Mouse (Mus musculus): ENCODE results near the gene Socs7. TPM values are rescaled to one million over a fixed set of nuclear protein-coding genes. Genes with fewer than 3 reads are reported as not detected.
A peak's percentile ranks its signal among the peaks of the same experiment; 100 is the strongest.

The Socs7 gene
- total RNA-seq, 2 experiments from 2014 or later: 70.6 to 71.8 TPM

DNA sequence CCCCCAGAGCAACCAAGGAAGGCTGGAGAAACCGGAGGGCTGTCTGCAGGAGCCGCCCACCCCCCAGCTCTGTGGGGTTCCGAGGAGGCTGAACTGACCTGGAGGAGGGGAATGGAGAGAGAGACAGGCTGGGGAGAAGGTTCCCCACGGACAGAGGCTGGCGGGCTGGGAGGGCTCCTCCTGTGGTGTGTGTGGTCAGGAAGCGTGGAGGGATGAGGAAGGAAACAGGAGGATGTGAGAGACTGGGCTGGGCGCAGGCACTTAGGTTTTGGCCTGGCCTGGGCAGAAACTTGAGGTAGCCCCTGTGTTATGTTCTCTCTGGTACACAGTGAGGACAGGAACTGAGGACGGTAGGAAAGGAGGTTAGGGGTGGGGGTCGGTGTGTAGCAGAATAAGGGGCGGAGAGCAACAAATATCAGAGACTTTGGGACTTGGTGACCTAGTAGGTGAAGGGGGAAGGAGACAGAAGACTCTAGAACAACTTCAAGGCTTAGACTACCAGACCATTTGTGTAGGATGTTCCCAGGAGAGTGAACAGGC is 50.5 kb downstream of the Socs7 start:
- no peak for DNase-seq
- intact Hi-C loops (cut with DNase I): no loop called here

DNA sequence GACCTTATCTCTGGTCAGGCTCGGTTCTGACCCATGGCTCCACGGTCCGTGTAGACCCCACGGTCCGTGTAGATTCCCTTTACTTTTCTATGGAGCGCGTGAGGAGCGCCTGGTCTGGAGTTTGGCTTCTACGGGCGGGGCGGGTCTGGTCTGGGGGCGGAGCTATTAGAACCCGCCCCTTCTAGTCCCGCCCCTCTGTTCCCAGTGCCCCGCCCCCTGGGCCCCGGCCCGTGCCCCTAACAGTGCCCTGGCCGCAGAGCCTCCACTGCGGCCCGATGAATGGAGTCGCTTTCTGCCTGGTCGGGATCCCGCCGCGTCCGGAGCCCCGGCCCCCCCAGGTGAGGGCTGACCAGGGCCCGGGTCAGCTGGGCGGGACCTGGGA is 53.0 kb downstream of the Socs7 start, which contains the start of gene Arhgap23:
Arhgap23 (plus strand) TSS at position 204 of the 382 bp plus-strand sequence.
- peak; percentile 65 for DNase-seq

DNA sequence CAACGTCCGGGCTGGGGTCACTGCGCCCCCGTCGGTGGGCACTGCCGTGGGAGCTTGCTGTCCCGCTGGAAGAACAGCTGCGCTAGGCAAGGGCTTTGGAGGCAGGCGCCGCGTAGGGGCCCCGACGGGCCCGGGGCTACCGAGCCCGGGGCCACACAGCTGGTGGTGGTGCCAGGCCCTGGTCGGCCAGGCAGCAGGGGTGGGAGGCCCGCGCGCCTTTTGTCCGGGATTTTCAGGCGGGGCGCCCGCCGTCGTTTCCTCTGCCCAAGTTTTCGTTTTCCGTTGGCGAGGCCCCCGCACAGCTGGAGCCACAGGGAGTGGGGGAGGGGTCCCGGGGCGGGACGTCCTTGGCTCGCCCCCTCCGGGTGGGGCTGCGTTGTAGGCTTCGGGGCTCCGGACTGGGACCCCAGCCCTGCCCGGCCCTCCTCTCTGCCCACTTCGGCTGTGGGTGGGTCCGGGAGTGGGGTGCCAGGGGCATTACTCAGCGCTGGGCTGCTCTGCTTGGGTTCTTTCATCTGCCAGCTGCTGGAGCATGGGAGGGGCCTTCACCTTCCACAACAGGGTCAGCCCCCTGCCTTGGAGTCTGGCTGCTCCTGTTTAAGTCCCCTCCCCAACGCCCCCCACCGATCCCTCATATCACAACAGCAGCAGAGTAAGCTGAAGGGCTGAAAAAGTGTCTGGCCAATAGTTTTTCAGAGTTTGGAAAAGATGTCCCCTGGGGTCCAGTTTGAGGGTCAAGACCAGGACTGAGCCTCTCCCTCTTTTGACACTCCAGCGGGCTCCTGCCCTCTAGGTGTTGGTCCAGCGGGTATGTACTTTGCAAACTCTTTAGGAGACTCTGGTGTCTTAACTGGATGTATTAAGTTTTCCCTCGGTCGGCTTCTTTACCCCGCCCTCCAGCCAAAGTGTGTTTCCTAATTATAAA is 53.6 kb downstream of the Socs7 start:
- intact Hi-C loops (cut with DNase I): no loop called here
- DNase-seq: peak; percentile 29

More for the DNA sequence above, 53.0 kb downstream of the Socs7 start, which contains the start of gene Arhgap23:
- intact Hi-C loops (cut with DNase I): no loop called here

DNA sequence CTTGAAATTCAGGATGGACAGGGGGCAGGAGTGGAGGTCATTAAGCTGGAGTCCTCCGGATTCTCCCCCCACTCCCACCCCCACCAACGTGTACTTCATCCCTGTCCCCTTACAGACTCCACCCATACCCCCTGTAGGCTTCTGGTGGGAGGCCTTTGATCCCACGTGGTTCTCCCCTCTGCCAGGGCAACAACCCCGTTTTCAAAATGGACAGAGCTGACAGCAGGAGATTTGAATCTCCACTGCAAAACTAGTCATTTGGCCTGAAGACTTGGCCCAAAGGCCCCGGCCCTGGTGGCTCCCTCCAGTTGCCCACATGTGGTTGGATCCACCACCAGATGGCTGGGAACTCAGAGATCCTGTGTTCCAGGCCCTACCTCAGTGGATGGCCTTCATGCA is 54.3 kb downstream of the Socs7 start:
- intact Hi-C loops (cut with DNase I): no loop called here
- DNase-seq: no peak

DNA sequence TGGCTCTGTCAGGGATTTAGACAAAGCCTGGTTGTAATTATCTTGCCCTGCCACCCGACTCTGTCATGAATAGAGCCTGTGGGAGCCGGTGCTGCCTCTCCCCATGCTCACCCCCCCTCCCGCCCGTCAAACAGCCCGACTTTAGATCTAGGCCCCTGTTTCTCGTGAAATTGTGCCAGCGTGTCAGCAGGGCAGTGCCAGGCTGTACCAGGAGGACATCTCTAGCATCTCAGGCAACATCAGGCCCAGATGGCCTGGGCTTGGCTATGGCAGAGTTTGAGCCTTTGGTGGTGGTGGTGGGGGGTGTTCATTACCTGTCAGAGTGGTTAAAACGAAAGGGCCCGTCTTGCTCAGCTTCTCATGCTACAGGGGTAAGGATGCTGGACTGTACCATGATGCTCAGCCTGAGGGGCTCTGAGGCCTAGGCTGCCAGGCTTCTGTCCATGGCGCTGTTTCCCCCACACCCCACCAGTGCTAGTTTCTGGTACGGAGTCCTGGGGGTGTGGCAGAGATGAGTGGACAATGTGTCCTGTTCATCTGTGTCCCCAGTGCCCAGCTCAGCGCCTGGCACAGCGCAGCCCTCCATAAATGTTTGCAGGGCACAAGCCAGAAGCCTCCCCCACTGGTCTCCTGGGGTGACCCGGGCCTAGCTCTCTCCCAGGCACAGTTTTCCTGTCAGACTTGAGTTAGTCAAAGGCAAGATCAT is 56.6 kb downstream of the Socs7 start:
- intact Hi-C loops (cut with DNase I): no loop called here
- no peak for DNase-seq

DNA sequence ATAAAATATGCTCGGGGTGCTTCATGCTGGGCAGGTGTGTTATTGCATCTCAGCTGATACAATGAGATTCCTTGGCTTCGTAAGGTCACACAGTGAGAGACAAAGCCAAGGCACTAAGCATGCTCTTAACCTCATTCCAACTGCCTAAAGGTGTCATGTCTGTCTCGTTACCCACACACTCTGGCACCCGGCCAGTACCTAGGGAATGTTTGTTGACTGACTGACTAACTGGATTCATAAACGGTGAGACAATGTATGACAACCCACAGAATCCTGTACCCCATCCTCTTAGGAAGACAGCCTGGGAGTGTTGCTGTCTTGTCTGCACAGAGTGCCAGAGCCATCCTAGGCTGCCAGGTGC is 57.2 kb downstream of the Socs7 start:
- DNase-seq: no peak
- intact Hi-C loops (cut with DNase I): no loop called here

DNA sequence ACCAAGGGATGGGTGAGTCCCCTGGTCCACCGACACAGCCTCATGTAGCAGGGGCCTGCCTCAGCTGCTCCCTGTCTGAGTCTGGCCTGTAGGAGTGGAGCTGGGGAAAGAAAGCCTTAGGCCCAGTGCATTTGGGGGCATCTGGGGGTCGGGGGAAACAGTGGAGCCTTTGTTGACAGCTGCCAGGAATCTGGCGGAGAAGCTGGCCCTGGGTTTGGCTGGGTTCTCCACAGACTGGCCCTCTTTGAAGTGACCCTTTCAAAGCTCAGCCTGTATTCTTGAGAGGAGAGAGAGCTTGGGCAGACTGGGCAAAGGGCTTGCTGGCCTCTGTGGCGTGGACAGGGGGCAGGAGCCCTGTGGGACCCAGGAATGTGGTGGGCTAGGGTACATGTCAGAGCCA is 60.2 kb downstream of the Socs7 start:
- DNase-seq: peak; percentile 33
- intact Hi-C loops (cut with DNase I): no loop called here

DNA sequence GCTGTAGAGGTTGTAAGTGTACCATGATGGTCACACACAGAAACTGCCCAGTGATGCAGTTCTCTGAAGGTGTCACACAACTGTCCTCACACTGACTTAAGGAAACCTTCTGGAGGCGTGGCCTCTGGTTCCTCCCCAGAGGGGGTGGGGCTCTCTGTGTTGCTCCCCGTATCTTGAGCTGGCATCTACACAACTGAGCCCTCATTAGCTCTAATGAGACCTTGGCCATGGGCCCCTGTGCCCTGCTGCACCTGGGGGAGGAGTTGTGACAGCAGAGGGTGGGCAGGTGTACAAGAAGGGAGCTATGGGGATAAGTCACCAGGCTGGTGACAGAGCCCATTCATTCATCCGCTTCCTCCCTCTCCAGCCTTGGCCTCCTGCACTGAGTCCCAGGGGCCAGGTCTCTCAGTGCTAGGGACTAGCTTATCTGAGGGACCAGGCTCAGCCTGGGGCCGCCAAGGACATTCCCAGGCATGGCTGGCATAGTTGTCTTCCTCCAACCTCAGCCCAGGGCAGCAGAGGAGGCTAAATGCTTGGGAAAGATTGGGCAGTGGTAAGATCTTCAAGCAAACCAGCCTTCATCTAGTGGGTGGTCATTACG is 61.8 kb downstream of the Socs7 start:
- intact Hi-C loops (cut with DNase I): no loop called here
- DNase-seq: no peak

DNA sequence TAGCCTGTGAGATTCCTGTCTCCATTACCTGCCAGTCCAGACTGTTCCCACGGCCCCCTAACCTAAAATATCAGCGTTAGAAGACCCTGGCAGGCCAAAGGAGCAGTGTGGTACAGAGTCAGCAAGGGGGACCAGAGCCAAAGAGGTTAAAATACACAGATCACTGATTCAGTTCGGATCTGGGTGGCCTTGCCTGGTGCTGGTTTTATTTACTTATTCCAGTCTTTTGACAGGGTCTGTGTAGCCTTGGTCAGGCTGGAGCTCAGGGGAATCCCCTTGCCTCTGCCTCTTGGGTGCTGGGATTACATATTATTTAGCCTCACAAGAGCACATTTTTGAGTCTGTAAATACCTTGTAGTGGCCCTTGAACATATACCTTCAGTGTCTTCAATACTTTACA is 62.5 kb downstream of the Socs7 start:
- DNase-seq: no peak
- intact Hi-C loops (cut with DNase I): no loop called here

DNA sequence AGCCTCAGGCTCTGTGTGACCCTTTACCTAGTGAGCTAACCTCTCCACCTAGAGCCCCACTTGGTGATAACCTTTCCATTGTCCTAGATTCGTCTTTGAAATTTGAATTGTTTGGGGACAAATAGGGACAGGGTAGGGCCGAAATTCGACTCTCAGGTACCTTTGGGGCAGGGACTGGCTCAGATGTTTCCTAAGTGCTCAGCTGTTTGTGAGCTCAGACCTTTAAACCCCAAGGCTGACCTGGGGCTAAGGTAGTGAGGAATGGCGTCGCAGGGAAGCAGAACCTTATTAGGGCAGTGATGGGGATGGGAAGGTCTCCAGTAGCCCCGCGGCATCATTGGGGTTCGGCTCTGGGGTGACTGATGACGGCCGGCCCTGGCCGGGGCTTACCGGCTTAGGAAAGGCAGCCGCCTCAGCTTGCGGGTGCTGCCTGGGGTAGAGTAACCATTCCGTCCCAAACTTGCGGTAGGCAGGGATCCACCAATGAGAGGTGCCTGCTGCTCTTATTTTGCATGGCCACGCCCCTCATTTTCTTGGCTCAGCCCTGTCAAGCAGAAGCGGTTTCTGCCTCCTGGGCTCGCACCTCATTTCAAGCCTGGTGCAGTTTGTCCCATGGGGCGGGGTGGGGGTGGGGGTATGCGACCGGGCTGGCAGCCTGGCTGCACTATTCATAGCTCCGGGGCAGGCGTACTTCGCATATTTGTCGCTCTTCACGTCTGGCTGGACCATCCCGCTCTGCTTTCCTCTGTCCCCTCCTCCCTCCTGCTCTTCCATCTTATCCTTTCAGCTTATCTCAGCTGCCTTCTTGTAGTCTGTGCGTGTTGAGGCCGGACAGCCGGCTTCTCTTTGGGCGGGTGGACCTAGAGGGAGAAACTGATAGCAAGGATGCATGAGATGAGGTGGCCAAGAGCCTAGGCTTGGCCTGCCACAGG is 65.7 kb downstream of the Socs7 start:
- peak; percentile 58 for DNase-seq
- intact Hi-C loops (cut with DNase I): no loop called here

DNA sequence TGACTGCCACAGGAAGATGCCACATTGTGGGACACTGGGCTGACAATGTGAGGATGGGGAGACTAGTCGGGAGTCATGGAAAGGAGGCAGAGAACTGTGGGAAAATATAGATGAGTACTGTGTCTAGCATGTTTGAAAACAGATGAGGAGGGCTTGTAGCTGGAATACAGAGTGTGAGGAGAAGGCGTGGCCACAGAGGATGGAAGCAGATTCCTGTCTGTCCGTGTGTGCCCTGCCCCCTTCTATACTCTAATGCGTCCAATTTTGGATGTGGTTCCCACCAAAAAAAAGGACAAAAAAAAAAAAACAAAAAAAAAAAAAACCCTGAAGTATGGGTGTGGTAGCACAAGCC is 66.4 kb downstream of the Socs7 start:
- DNase-seq: no peak
- intact Hi-C loops (cut with DNase I): no loop called here

DNA sequence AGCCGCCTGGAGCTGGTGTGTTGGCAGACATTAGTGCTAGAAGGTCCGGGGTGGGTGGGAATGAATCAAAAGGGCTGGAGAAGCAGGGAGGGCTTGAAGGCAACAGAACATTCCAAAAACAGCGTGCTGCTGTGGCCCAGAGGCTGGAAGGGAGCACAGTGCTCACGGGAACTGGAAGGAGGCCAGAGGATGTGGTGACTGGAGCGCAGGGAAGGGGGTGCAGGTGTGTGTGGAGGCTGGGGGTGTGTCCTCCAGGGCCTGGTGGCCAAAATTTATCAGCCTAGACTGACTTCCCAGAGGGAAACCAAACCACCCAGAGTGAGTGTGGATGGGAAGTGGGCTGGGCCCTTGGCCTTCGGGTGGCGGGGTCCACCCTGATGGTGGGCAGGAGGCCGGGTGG is 67.3 kb downstream of the Socs7 start:
- DNase-seq: no peak
- intact Hi-C loops (cut with DNase I): no loop called here

DNA sequence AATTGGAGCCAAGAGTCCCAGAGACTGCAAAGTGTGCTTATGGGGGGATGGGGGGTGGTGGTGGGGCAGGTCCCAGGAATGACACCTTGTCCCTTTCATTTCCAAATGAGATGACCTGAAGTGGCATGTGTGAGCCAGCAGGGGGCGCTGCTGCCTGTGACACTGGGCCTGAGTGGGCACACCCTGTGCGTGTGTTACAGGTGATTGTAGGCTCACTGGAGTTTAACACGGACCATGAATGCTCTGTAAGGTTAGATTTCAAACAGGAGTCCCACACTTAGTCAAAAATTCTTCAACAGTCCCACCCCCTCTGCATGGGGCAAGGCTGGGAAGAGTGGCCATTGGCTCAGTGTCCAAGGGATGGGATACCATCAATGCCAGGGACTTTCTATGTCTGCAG is 69.7 kb downstream of the Socs7 start:
- DNase-seq: peak; percentile 61
- intact Hi-C loops (cut with DNase I): no loop called here

DNA sequence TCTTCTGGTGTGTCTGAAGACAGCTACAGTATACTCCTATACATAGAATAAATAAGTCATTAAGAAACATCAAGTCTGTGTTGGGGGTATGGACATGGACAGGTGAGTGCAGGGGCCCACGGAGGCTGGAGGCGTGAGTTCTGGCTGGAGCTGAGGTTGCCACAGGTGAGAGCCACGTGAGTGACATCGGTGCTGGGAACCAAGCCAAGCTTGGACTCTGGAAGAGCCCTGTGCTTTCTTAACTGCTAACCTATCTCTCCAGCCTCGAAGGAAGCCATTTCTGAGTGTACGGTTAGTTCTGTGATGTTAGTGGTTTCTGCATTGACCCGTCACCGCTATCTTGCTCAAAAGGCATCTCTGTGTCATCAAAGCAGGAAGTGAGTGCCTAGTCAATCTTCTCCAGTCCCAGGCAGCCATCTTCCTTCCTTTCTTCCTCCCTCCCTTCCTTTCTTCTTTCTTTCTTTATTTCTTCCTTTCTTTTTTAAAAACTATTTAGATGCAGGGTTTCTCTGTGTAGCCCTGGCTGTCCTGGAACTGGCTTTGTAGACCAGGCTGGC is 70.7 kb downstream of the Socs7 start:
- DNase-seq: no peak

DNA sequence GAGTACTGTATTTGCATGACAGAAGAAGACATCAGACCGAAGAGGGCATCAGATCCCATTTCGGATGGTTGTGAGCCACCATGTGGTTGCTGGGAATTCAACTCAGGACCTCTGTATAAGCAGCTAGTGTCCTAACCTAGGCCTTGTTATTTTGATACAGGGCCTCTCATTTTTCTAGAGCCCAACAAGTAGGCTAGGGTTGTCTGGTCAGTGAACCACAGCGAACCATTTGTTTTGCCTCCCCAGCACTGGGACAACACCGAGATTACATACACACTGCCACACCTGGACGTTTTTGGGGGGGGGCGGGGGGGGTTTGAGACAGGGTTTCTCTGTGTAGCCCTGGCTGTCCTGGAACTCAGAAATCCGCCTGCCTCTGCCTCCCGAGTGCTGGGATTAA is 71.8 kb downstream of the Socs7 start:
- DNase-seq: no peak
- intact Hi-C loops (cut with DNase I): no loop called here

More for the DNA sequence above, 70.7 kb downstream of the Socs7 start:
- intact Hi-C loops (cut with DNase I): no loop called here

DNA sequence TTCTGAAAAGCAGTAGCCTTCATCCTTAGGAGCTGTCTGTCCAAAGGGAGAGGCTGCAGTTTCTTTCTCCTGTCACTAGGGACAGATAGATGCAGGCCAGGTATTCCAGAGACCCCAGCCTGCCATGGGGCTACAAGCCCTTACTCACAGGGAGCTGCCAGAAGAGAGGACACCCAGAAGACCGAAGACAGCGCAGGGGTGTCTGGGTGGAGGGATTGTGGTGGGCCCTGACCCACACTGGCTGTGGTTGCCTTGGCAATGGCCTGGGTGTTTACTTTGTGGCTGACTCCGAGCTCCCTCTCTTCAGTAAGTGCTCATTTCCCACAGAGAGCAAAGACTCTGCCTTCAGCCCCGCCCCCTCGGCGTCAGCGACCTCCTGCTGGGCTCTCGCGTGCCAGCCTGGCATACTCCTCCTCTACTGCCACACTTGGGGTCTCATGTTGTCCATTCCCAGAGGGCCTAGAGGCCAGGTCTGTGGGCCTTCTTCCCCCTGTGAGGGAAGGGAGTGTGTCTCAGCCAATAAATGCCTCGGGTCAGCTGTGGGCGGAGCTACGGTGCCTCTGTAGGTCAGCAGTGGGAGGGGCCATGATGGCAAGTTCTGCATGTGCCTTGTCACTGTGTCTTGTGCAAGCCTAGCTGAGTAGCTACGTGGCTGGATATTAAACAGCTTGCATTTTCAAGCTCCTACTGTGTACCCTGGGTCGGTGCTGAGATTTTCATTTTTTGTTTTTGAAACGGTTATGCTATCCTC is 72.5 kb downstream of the Socs7 start:
- intact Hi-C loops (cut with DNase I): no loop called here
- DNase-seq: peak; percentile 44

DNA sequence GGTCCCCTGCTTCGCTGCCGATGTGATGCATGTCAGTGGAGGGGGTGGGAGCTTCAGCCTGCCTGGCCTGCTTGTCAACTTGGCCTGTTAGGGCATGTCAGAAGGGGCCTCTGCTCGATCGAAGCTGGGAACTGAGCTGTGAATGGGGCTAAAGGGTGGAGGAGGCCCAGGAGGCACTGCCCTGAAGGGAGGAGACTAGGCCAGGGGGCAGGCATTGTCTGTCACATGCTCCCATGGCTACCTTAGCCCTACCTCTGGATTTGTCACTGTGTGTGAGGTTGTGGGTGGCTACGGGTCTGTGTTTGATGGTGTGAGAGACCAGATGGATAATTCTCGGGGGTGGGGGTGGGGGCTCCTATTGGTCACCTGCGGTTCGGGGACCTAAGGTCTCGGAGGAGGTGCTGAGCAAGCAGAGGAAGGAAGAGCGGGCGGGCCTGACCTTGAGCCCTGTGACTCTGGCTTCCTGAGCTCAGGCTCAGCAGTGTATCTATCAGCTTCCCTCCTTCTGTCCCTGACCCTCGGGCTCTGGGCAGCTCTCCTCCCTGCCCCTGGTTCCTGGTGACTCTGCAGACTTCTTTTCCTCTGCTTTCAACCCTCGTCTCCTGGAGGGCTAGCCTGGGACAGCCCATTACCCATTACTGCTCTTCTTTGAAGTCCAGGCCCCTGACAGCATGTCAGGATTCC is 73.6 kb downstream of the Socs7 start:
- DNase-seq: no peak
- intact Hi-C loops (cut with DNase I): no loop called here

DNA sequence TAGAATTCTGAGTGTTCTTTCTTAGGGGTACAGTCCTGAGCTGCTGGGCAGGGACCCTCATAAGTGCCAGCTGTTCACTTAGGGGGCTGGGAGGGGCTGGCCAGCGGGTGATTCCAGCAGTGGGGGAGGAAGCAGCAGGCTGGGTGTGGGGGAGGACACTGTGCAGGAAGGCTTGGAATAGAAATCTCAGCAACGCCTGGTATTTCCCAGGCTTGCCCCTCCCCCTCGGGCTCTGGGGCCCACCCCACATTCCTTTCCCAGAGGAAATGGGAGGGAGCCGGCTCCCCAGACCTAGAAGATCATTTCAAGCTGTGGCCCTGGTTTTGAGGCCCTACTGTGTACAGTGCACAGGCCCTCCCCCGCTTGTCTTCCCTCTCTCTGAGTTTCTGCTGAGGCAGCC is 75.4 kb downstream of the Socs7 start:
- intact Hi-C loops (cut with DNase I): no loop called here
- DNase-seq: no peak

DNA sequence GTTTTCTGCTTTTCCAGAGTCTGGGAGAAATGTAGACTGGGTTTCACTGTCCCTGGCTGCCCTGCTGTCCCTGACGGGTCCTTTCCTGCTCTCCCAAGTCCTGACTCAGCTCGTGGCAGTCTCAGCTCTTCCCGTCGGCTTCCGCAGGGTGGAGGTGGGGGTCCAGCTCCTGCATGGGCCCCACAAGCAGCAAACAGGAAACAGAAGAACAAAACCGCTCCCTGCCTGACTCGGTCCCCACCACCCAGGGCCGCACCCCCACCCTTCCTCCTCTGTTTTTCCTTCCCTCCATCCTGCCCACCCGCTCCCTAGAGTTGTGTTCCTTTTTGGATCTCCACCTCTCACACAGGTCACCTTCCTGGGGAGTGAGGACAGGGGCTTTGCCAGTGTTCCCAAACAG is 76.5 kb downstream of the Socs7 start:
- DNase-seq: no peak
- intact Hi-C loops (cut with DNase I): no loop called here
